Mouse (Mus musculus): ENCODE measurements around the gene Gm17087.

- TF ChIP-seq CTCF (IDR thresholded peaks at IDR 0.05; ENCODE audit: borderline replicate concordance, insufficient read depth, low read length), result no peak
- no peak for TF ChIP-seq POLR2A (IDR thresholded peaks at IDR 0.05; ENCODE audit: low read depth, low read length)
These were observed 28.6 kb downstream of the Gm17087 start for GRCm38 (mm10) chr17:8538102-8538501.
